Mouse (Mus musculus) CH12.LX (cell line): Measurements from ENCODE around the gene Dppa1. TPM values are rescaled to one million over a fixed set of nuclear protein-coding genes. Genes with fewer than 3 reads are reported as not detected.

Experiments used
- DNase-seq: peaks from one replicate; pipeline ENCODE4 v3.0.0-alpha.2; 2013; ENCODE audit errors: extremely low read depth
- H3K27ac ChIP-seq: 2 replicates; pipeline ENCODE4 v1.5.1; 2012; ENCODE audit warnings: low read depth, mild to moderate bottlenecking, control low read depth, moderate library complexity; ENCODE audit not compliant: insufficient read depth
- H3K27me3 ChIP-seq: replicated peaks from 2 replicates; pipeline ENCODE3; 2012; ENCODE audit warnings: inconsistent platforms
- H3K36me3 ChIP-seq, 2 experiments: replicated peaks in 1 of 2; 2 replicates each; pipeline versions ENCODE3 to v1.6.1; 2012; ENCODE audit warnings: inconsistent platforms in 1 of 2, low read length in 1 of 2, mild to moderate bottlenecking in 1 of 2, mixed read lengths in 1 of 2, moderate library complexity in 1 of 2; ENCODE audit not compliant: control insufficient read depth in 1 of 2, insufficient read depth in 1 of 2
- H3K4me1 ChIP-seq, 2 experiments: 2 replicates each; pipeline ENCODE4 v1.6.1; 2012; ENCODE audit warnings: inconsistent platforms in 1 of 2, moderate library complexity in 1 of 2; ENCODE audit not compliant: insufficient read depth in 2 of 2, control insufficient read depth in 1 of 2
- H3K4me2 ChIP-seq: 2 replicates; pipeline ENCODE4 v1.6.1; 2012; ENCODE audit warnings: low read depth, mild to moderate bottlenecking, control low read depth; ENCODE audit not compliant: poor library complexity, insufficient read depth, severe bottlenecking
- H3K4me3 ChIP-seq, 3 experiments: fragments of 150-350 bp in 1 of 3; sonication (generic) in 1 of 3; replicated peaks in 1 of 3; 2 replicates each; pipeline versions ENCODE3 to v1.5.1; 2011 to 2012; ENCODE audit warnings: low read depth in 2 of 3, low read length in 2 of 3, mild to moderate bottlenecking in 2 of 3, moderate library complexity in 2 of 3, control low read depth in 1 of 3, improper control_type of control experiment in 1 of 3, inconsistent platforms in 1 of 3, mixed read lengths in 1 of 3; ENCODE audit not compliant: poor library complexity in 1 of 3
- H3K79me2 ChIP-seq: replicated peaks from 2 replicates; pipeline ENCODE4 v1.6.1; 2012; ENCODE audit warnings: mild to moderate bottlenecking, moderate library complexity; ENCODE audit not compliant: control insufficient read depth, poor library complexity, insufficient read depth, severe bottlenecking; ENCODE audit errors: extremely low read depth
- H3K9ac ChIP-seq: 2 replicates; pipeline ENCODE4 v1.6.1; 2012; ENCODE audit warnings: low read depth, mild to moderate bottlenecking, control low read depth, moderate library complexity; ENCODE audit not compliant: insufficient read depth
- H3K9me3 ChIP-seq: replicated peaks from 2 replicates; pipeline ENCODE3; 2012; ENCODE audit warnings: low read length, inconsistent platforms, mixed read lengths
- BHLHE40 ChIP-seq: IDR thresholded peaks from 2 replicates; pipeline ENCODE4 v1.6.1; 2011; ENCODE audit warnings: mild to moderate bottlenecking, low read depth, low read length, improper control_type of control experiment
- CHD1 ChIP-seq: IDR thresholded peaks from 2 replicates; pipeline ENCODE4 v1.6.1; 2012; ENCODE audit warnings: low read depth, low read length, improper control_type of control experiment, inconsistent platforms
- CHD2 ChIP-seq: IDR thresholded peaks from 2 replicates; pipeline ENCODE4 v1.6.1; 2011; ENCODE audit warnings: low read length, improper control_type of control experiment
- CTCF ChIP-seq, 2 experiments: IDR thresholded peaks in 1 of 2; conservative IDR thresholded peaks in 1 of 2; 2 replicates each; pipeline ENCODE4 v1.5.1; 2011 to 2012; ENCODE audit warnings: low read depth in 2 of 2, low read length in 2 of 2, improper control_type of control experiment in 1 of 2, inconsistent platforms in 1 of 2, mild to moderate bottlenecking in 1 of 2, moderate library complexity in 1 of 2
- E2F4 ChIP-seq: IDR thresholded peaks from 2 replicates; pipeline ENCODE4 v1.6.1; 2011; ENCODE audit warnings: low read depth, low read length, improper control_type of control experiment; ENCODE audit not compliant: insufficient replicate concordance
- ELF1 ChIP-seq: IDR thresholded peaks from 2 replicates; pipeline ENCODE4 v1.6.1; 2014; ENCODE audit warnings: low read depth, mild to moderate bottlenecking, inconsistent platforms, low read length, improper control_type of control experiment
- ETS1 ChIP-seq: conservative IDR thresholded peaks from 2 replicates; pipeline ENCODE4 v1.6.1; 2012; ENCODE audit warnings: low read depth, mild to moderate bottlenecking, inconsistent platforms, low read length, improper control_type of control experiment, moderate library complexity
- HCFC1 ChIP-seq: IDR thresholded peaks from 2 replicates; pipeline ENCODE4 v1.6.1; 2012; ENCODE audit warnings: low read depth, mild to moderate bottlenecking, inconsistent platforms, low read length, improper control_type of control experiment
- IRF4 ChIP-seq: IDR thresholded peaks from 2 replicates; pipeline ENCODE4 v1.6.1; 2014; ENCODE audit warnings: low read depth, mild to moderate bottlenecking, inconsistent platforms, low read length, improper control_type of control experiment
- JUN ChIP-seq: IDR thresholded peaks from 2 replicates; pipeline ENCODE4 v1.6.1; 2011; ENCODE audit warnings: low read depth, mild to moderate bottlenecking, low read length, improper control_type of control experiment, moderate library complexity; ENCODE audit not compliant: insufficient read depth
- JUND ChIP-seq: conservative IDR thresholded peaks from 2 replicates; pipeline ENCODE4 v1.6.1; 2011; ENCODE audit warnings: low read depth, low read length, improper control_type of control experiment
- KAT2A ChIP-seq: IDR thresholded peaks from 2 replicates; pipeline ENCODE4 v1.6.1; 2012; ENCODE audit warnings: low read length, improper control_type of control experiment, inconsistent platforms; ENCODE audit not compliant: insufficient replicate concordance
- MAFK ChIP-seq: IDR thresholded peaks from 2 replicates; pipeline ENCODE4 v1.6.1; 2011; ENCODE audit warnings: low read length, improper control_type of control experiment; ENCODE audit not compliant: insufficient replicate concordance
- MAX ChIP-seq: IDR thresholded peaks from 2 replicates; pipeline ENCODE4 v1.6.1; 2011; ENCODE audit warnings: low read length, improper control_type of control experiment
- MAZ ChIP-seq: IDR thresholded peaks from 2 replicates; pipeline ENCODE4 v1.6.1; 2012; ENCODE audit warnings: low read depth, mild to moderate bottlenecking, inconsistent platforms, low read length, improper control_type of control experiment, moderate library complexity
- MXI1 ChIP-seq: IDR thresholded peaks from 2 replicates; pipeline ENCODE4 v1.6.1; 2011; ENCODE audit warnings: mild to moderate bottlenecking, low read depth, low read length, improper control_type of control experiment
- MYC ChIP-seq: IDR thresholded peaks from 2 replicates; pipeline ENCODE4 v1.6.1; 2011; ENCODE audit warnings: low read depth, mild to moderate bottlenecking, improper control_type of control experiment, low read length
- NELFE ChIP-seq: IDR thresholded peaks from 2 replicates; pipeline ENCODE4 v1.6.1; 2011; ENCODE audit warnings: low read depth, low read length, improper control_type of control experiment
- PAX5 ChIP-seq: IDR thresholded peaks from 2 replicates; pipeline ENCODE4 v1.6.1; 2012; ENCODE audit warnings: low read length, inconsistent platforms, mixed read lengths
- POLR2A ChIP-seq: IDR thresholded peaks from 2 replicates; pipeline ENCODE4 v1.6.1; 2011; ENCODE audit warnings: low read depth, mild to moderate bottlenecking, improper control_type of control experiment, low read length
- POLR2AphosphoS2 ChIP-seq: IDR thresholded peaks from 2 replicates; pipeline ENCODE4 v1.6.1; 2011; ENCODE audit warnings: low read depth, low read length, improper control_type of control experiment
- RCOR1 ChIP-seq: conservative IDR thresholded peaks from 2 replicates; pipeline ENCODE4 v1.6.1; 2012; ENCODE audit warnings: low read depth, mild to moderate bottlenecking, inconsistent platforms, low read length, improper control_type of control experiment
- SIN3A ChIP-seq: IDR thresholded peaks from 2 replicates; pipeline ENCODE4 v1.6.1; 2012; ENCODE audit warnings: low read length, improper control_type of control experiment, inconsistent platforms
- SMC3 ChIP-seq: IDR thresholded peaks from 2 replicates; pipeline ENCODE4 v1.6.1; 2011; ENCODE audit warnings: low read depth, low read length, improper control_type of control experiment
- TBP ChIP-seq: conservative IDR thresholded peaks from 2 replicates; pipeline ENCODE4 v1.6.1; 2011; ENCODE audit warnings: low read depth, low read length, improper control_type of control experiment
- TCF12 ChIP-seq: IDR thresholded peaks from 2 replicates; pipeline ENCODE4 v1.6.1; 2014; ENCODE audit warnings: low read depth, mild to moderate bottlenecking, inconsistent platforms, low read length, improper control_type of control experiment
- UBTF ChIP-seq: IDR thresholded peaks from 2 replicates; pipeline ENCODE4 v1.6.1; 2012; ENCODE audit warnings: low read depth, mild to moderate bottlenecking, inconsistent platforms, low read length, improper control_type of control experiment, moderate library complexity
- USF1 ChIP-seq: IDR thresholded peaks from 2 replicates; pipeline ENCODE4 v1.6.1; 2014; ENCODE audit warnings: low read depth, mild to moderate bottlenecking, inconsistent platforms, low read length, improper control_type of control experiment
- USF2 ChIP-seq: conservative IDR thresholded peaks from 2 replicates; pipeline ENCODE4 v1.6.1; 2011; ENCODE audit warnings: low read depth, low read length, improper control_type of control experiment
- ZC3H11A ChIP-seq: IDR thresholded peaks from 2 replicates; pipeline ENCODE4 v1.6.1; 2012; ENCODE audit warnings: low read depth, mild to moderate bottlenecking, inconsistent platforms, low read length, improper control_type of control experiment
- ZKSCAN1 ChIP-seq: IDR thresholded peaks from 2 replicates; pipeline ENCODE4 v1.6.1; 2012; ENCODE audit warnings: low read depth, inconsistent platforms, low read length, improper control_type of control experiment, borderline replicate concordance
- ZMIZ1 ChIP-seq: IDR thresholded peaks from 2 replicates; pipeline ENCODE4 v1.6.1; 2012; ENCODE audit warnings: low read depth, mild to moderate bottlenecking, inconsistent platforms, low read length, improper control_type of control experiment
- dilution Hi-C: fragments of 300-500 bp; cut with MboI; formaldehyde crosslinking; loops from 2 replicates; pipeline ENCODE4 v1.14.3; 2020; ENCODE audit warnings: low sequenced_read_pairs; ENCODE audit not compliant: extremely low pct_unique_long_range_greater_than_20kb, extremely low pct_ligation_motif_present
- in situ Hi-C: fragments of 300-500 bp; cut with MboI; formaldehyde crosslinking; loops from 3 replicates; pipeline ENCODE4 v1.14.3; 2019; ENCODE audit warnings: low sequenced_read_pairs, low pct_ligation_motif_present, low pct_unique_long_range_greater_than_20kb, mixed read lengths
- polyA plus RNA-seq: library from polyadenylated mRNA; unstranded; fragments of >175 nt; gene quantifications from 2 replicates; pipeline ENCODE4 v1.2.1, GENCODE M21; 2012; ENCODE audit warnings: low read depth; ENCODE audit not compliant: insufficient read length
- total RNA-seq, 2 experiments: library from RNA; depleted of rRNA; stranded (reverse); fragments of 300-350 nt in 1 of 2; fragments of >200 nt in 1 of 2; gene quantifications; 2 replicates each; pipeline ENCODE4 v1.2.3; 2012 to 2014

The Dppa1 gene
- total RNA-seq (2012; rRNA removed) (not detected in 2 replicates), total RNA-seq (2014; rRNA removed) (not detected in 2 replicates), polyA plus RNA-seq (not detected in 2 replicates)

DNA sequence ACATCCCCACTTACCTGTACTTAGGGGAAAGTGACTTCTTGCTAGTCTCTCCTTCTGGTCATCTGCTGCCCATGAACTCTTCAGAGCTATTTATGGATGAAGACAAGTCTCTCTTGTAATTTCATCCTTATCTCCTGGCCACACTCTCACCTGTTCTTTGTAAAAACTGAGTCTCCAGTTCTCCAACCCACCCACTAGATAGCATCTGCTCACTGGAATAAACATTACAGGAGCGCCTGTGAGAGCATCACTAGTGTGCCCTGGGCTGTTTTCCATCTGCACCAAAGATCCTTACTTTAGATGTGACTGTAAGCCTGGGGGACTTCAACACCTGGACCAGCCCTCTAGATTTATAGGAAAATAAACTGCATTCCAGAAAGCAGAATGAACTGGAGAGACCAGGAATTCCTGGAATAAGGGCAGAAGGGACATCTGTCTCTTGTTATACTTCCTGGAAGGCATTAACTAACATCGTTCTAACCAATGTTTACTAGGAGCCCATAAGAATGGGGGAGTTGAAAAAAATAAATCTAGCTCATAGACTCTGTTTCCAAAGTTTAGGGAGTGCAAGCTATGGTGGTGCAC lies at the start of gene Dppa1:
Gene Dppa1, minus strand, starts transcription at position 51 of the 585 bp plus-strand sequence.
- H3K27ac ChIP-seq: no peak within 1 kb of the TSS
- peaks cover 3 to 16% of the 10 kb centered on the region in 2 experiments; a peak in 2 of 4 replicates for H3K4me1 ChIP-seq
- H3K9ac ChIP-seq: no peak within 1 kb of the TSS
- no peaks in the 10 kb centered on the region for H3K79me2 ChIP-seq
- no peak within 1 kb of the TSS for H3K4me3 ChIP-seq
- H3K36me3 ChIP-seq: no peaks in the 10 kb centered on the region
- DNase-seq: no peak
- in situ Hi-C loops: no loop called here
- TF ChIP-seq ELF1 (no peak), POLR2AphosphoS2 (no peak), MYC (no peak), TCF12 (no peak)
- no peaks in the 10 kb centered on the region for H3K9me3 ChIP-seq
- H3K27me3 ChIP-seq: no peaks in the 10 kb centered on the region
- dilution Hi-C loops: no loop called here
- no peak within 1 kb of the TSS for H3K4me2 ChIP-seq

GRCm38 (mm10) chr11:46667938-46668337 lies 38.9 kb upstream of the Dppa1 start:
- H3K27me3 ChIP-seq: no peaks in the 10 kb centered on the region
- H3K79me2 ChIP-seq: no peaks in the 10 kb centered on the region
- dilution Hi-C loops (no loop called here), in situ Hi-C loops (no loop called here)
- H3K36me3 ChIP-seq: peaks cover 7 to 25% of the 10 kb centered on the region in 2 experiments
- peaks cover 21 to 59% of the 10 kb centered on the region in 2 experiments for H3K4me1 ChIP-seq
- H3K27ac ChIP-seq: 0 out of 2 replicates have a peak overlapping the region, but pooled peaks have one; percentile 21
- no peak overlapping the region for H3K4me3 ChIP-seq
- no peak overlapping the region for H3K4me2 ChIP-seq
- peak; percentile 90 for DNase-seq
- H3K9ac ChIP-seq: no peak overlapping the region
- H3K9me3 ChIP-seq: no peaks in the 10 kb centered on the region
- TF ChIP-seq TBP (no peak), SMC3 (no peak), MAZ (peak; percentile 92), UBTF (no peak), HCFC1 (peak; percentile 53), TCF12 (peak; percentile 74), ELF1 (peak; percentile 51; the same call in 1 of the 2 replicates), POLR2AphosphoS2 (no peak; the same call in 1 of the 2 replicates), USF2 (no peak), NELFE (no peak), ETS1 (peak; percentile 92), MXI1 (0 out of 2 replicates have a peak, but pooled peaks have one; percentile 60), JUN (peak; percentile 95), ZC3H11A (no peak), BHLHE40 (peak; percentile 97), RCOR1 (peak; percentile 88; the same call in 1 of the 2 replicates), E2F4 (0 out of 2 replicates have a peak, but pooled peaks have one; percentile 35), MYC (peak; percentile 89), ZKSCAN1 (no peak), CHD1 (no peak), USF1 (no peak), JUND (peak; percentile 93), PAX5 (no peak), KAT2A (no peak), ZMIZ1 (no peak), CTCF (conservative IDR thresholded peaks at IDR 0.05 in 1 of 2, IDR thresholded peaks at IDR 0.05 in 1 of 2; ENCODE audit: low read depth in 2 of 2, low read length in 2 of 2) (no peak), MAX (peak; percentile 80), SIN3A (peak; percentile 70), MAFK (peak; percentile 70), CHD2 (peak; percentile 98), POLR2A (peak; percentile 18; the same call in 1 of the 2 replicates), IRF4 (peak; percentile 98)
